10 mouse cellular contexts compared by ENCODE assay signal in genomic region chr1:81076259-81076658, GRCm38 (mm10). TPM values are rescaled to one million over a fixed set of nuclear protein-coding genes. Genes with fewer than 3 reads are reported as not detected.
DNase-seq lines count a peak whose midpoint lies in the region; ATAC-seq lines count a peak whose summit lies in the region.
"Had no signal": no experiment of that assay in that cellular context is flagged by ENCODE, and none has a peak within 500 bp of the region (broad histone marks: within the 10 kb centered on the region; RNA-seq: fewer than 3 reads in every experiment).

No protein-coding gene starts in this region.

- peak overlapping the region; percentile 99 for H3K27ac ChIP-seq in hindbrain, embryonic 14.5 days
- H3K27ac ChIP-seq in midbrain, embryonic 12.5 days (replicated peaks), result peak overlapping the region; percentile 93
- H3K27ac ChIP-seq: heart, adult 2 months; limb, embryonic 12.5 days had no signal

- peak overlapping the region; percentile 86 for H3K9ac ChIP-seq in hindbrain, embryonic 14.5 days
- no peak overlapping the region for H3K9ac ChIP-seq in midbrain, embryonic 12.5 days (replicated peaks)
- H3K9ac ChIP-seq: limb, embryonic 12.5 days had no signal

- peak; percentile 87 for ATAC-seq in hindbrain, embryonic 14.5 days (ENCODE audit: low FRiP score)
- peak; percentile 87 for ATAC-seq in midbrain, embryonic 12.5 days (ENCODE audit: low FRiP score, low read depth)

- H3K36me3 ChIP-seq in hindbrain, embryonic 14.5 days (replicated peaks; ENCODE audit: control insufficient read depth, insufficient read depth), result no peaks in the 10 kb centered on the region
- H3K36me3 ChIP-seq in midbrain, embryonic 12.5 days, result no peaks in the 10 kb centered on the region
- H3K36me3 ChIP-seq: limb, embryonic 12.5 days had no signal

- peaks cover 16% of the 10 kb centered on the region for H3K4me1 ChIP-seq in hindbrain, embryonic 14.5 days (replicated peaks; ENCODE audit: control insufficient read depth, insufficient read depth, low read length)
- peaks cover 9% of the 10 kb centered on the region; the same call in 1 of the 2 replicates for H3K4me1 ChIP-seq in midbrain, embryonic 12.5 days
- H3K4me1 ChIP-seq: limb, embryonic 12.5 days had no signal

- no peaks in the 10 kb centered on the region for H3K9me3 ChIP-seq in hindbrain, embryonic 14.5 days (ENCODE audit: control insufficient read depth, low read length)
- no peaks in the 10 kb centered on the region for H3K9me3 ChIP-seq in midbrain, embryonic 12.5 days
- H3K9me3 ChIP-seq: limb, embryonic 12.5 days had no signal

- peak; percentile 92 for DNase-seq in brain, adult 2 months (ENCODE audit: low read depth, low spot score)
- DNase-seq in cerebellum, postnatal 14 days, result peak; percentile 70 to 75
- DNase-seq in hindbrain, embryonic 14.5 days (ENCODE audit: low spot score), result peak; percentile 71
- DNase-seq in urinary bladder, postnatal 25 days (ENCODE audit: low spot score), result no peak
- DNase-seq in gastrocnemius, postnatal 4 days (ENCODE audit: low spot score in 2 of 2), result no peak
- DNase-seq in adrenal gland, adult 18-20 months (ENCODE audit: low spot score in 2 of 2), result no peak
- no peak for DNase-seq in ovary, adult 18-20 months (ENCODE audit: low spot score)
- DNase-seq: heart, adult 2 months had no signal

- 27% methylated on average over 9 of the region's 9 CpGs for WGBS in hindbrain, embryonic 14.5 days
- WGBS in midbrain, embryonic 12.5 days, result 38% methylated on average over 9 of the region's 9 CpGs

- H3K27me3 ChIP-seq in hindbrain, embryonic 14.5 days (ENCODE audit: control insufficient read depth, insufficient read depth, low read length), result no peaks in the 10 kb centered on the region
- H3K27me3 ChIP-seq in midbrain, embryonic 12.5 days, result no peaks in the 10 kb centered on the region
- H3K27me3 ChIP-seq: limb, embryonic 12.5 days had no signal

- peak overlapping the region; percentile 71 for H3K4me2 ChIP-seq in hindbrain, embryonic 14.5 days (replicated peaks)
- H3K4me2 ChIP-seq in midbrain, embryonic 12.5 days (replicated peaks), result peak overlapping the region; percentile 49
- H3K4me2 ChIP-seq: limb, embryonic 12.5 days had no signal

- peak overlapping the region; percentile 38 for H3K4me3 ChIP-seq in hindbrain, embryonic 14.5 days (replicated peaks; ENCODE audit: low read length)
- no peak overlapping the region for H3K4me3 ChIP-seq in midbrain, embryonic 12.5 days
- H3K4me3 ChIP-seq: heart, adult 2 months; limb, embryonic 12.5 days had no signal

RNA-seq across cellular contexts. Expression of gene Nyap2, which starts 0.5 kb away (rescaled TPM):
- 25.0 and 25.5 TPM in 2 replicates for polyA plus RNA-seq in hindbrain, embryonic 14.5 days (2014; fragmentation: Nextera tagmentation; extraction: Ambion mirVana)
- polyA plus RNA-seq in midbrain, embryonic 12.5 days (2016; fragmentation: Nextera tagmentation; extraction: Ambion mirVana), result 2.8 and 3.5 TPM in 2 replicates
- total RNA-seq in gastrocnemius, postnatal 4 days (2021), result not detected
- 1 to 10 TPM; 1.9 TPM for total RNA-seq in adrenal gland, adult 18-20 months (2021)
- total RNA-seq: heart, adult 2 months had no signal
- polyA plus RNA-seq: heart, adult 2 months had no signal

Comparison
In these comparisons a context has a peak if more than half of its experiments do, and no peak if none do; other contexts are left out.
1. DNase-seq: peak in brain, adult 2 months (single experiment), cerebellum, postnatal 14 days (2 of 2) and hindbrain, embryonic 14.5 days (single experiment); none in urinary bladder, postnatal 25 days (single experiment), gastrocnemius, postnatal 4 days (0 of 2), adrenal gland, adult 18-20 months (0 of 2) and ovary, adult 18-20 months (single experiment).